Mouse (Mus musculus): ENCODE measurements at regions not wholly inside any gene's neighbourhood (a gene's known extent, or its start where the extent isn't known, plus 50 kb on each side); places are given as distances from the start of the nearest gene placed in this dataset.

DNA sequence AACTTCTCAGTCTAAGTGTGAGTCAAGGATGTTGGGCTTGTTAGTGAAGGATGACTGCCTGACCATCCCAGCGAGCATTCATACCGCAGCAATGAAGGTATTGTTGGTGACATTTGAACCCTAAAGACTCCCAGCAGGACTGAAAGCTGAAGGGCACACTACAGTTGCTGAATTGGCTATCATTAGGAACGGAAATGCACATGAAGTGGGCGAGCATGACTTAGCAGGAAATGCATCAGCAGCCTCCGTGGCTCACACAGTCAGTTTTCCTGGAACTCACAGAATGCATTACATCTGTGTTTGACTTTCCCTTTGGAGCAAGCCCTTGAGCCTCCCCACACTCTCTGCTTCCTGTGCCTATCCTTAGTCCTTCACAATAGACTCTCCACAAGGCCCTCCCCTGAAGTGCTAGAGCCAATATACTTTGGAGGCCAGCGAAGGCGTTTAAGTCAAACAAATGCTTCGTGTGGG is 63.9 kb downstream of the Tmco5 start:
- in situ Hi-C loops (cut with MboI; ENCODE audit: low pct_unique_long_range_greater_than_20kb in 1 of 2, low sequenced_read_pairs in 2 of 2, unreplicated experiment in 1 of 2) = no loop called here

DNA sequence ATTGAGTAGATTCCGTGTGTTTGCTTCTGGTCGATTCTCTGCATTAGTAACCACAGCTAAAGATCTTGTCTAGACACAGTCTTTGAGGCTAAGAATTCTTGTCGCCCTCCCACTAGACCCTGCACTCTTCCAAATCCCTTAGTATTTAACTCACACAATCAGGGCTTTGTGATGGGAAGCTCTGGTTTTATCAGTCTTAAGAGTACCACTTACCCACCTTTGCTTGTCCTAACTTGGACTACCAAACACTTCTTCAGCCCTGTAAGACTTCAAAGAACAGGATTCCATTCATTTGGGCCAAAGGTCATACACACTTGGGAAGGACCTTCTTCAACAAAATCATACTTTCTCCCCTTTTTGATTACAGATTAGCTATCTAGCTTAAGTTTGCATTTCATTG is 70.0 kb downstream of the Tmco5 start:
- in situ Hi-C loops (cut with MboI; ENCODE audit: low pct_unique_long_range_greater_than_20kb in 1 of 2, low sequenced_read_pairs in 2 of 2, unreplicated experiment in 1 of 2) = no loop called here

DNA sequence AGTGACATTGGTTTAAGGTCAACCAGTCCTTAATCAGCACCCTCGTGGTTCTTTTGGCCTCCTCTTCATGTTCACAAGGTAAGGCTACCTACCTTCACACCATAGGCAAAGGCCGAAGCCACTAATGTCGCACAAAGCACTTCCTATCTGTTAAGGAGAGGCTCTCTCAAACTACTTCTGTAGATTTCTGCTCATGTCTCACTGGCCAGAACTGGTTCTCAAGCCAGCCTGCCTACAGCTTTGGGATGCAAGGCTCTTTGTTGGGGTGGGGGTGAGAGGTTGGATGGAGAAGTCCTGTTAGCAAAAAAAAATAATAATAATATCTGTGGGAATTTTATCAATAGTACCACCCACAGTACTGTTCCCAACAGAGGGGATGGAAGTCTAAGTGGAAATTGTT is 71.2 kb downstream of the Tmco5 start:
- in situ Hi-C loops (cut with MboI; ENCODE audit: low pct_unique_long_range_greater_than_20kb in 1 of 2, low sequenced_read_pairs in 2 of 2, unreplicated experiment in 1 of 2) = no loop called here

DNA sequence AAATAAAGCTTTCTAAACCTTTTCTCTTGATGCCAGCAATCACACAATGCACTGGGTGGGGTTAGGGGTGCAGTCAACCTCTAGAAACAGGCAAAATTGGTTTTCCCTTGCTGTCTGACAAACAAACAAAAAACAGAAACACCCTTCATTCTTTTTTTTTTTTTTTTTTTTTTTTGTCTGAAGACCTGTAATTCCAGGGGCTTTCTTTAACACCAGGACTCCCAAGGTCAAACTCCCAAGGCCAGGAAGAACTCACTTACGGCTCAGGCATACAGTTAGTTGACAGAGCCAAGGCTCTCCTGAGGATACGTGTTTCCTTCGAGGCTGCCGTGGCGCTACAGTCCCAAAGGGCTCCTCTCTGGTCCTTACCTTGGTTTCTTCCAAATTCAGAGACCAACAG is 71.7 kb downstream of the Tmco5 start:
- in situ Hi-C loops (cut with MboI; ENCODE audit: low pct_unique_long_range_greater_than_20kb in 1 of 2, low sequenced_read_pairs in 2 of 2, unreplicated experiment in 1 of 2) = no loop called here

DNA sequence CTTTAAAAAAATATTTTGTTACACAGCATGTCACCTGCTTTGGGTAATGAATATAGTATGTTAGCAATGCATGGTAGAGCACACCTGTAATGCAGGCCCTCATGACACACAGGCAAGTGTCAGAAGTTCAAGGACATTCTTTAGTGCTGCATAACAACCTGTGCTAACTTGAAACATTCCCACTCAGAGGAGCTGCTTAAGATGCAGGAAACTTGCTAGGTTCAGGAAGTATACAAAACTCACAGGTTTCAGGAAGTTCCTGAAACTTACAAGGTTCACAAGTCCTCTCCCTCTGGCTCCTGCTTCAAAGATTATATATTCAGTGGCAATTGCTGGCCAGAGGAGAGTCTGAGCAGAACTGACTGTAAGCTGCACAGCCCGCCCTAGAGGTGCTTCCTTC is 73.0 kb downstream of the Tmco5 start:
- in situ Hi-C loops (cut with MboI; ENCODE audit: low pct_unique_long_range_greater_than_20kb in 1 of 2, low sequenced_read_pairs in 2 of 2, unreplicated experiment in 1 of 2) = no loop called here

DNA sequence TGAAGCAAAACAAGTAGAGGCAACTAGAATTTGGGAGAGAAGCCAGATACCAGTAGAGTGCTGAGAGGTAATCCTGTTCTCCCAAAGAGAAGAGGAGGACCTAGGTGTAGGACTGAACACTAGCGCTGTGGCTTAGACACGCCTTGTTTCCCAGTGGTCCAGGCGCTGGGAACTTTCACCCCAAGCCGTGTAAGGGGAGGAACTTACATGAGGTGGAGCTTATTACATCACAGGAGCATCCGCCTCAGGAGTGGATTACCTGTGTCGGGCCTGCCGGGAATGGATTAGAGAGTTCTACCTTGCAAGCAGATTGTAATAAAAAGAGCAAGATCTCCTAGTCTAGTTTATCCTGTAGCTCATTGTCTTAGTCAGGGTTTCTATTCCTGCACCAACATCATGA is 75.8 kb downstream of the Tmco5 start:
- in situ Hi-C loops (cut with MboI; ENCODE audit: low pct_unique_long_range_greater_than_20kb in 1 of 2, low sequenced_read_pairs in 2 of 2, unreplicated experiment in 1 of 2) = no loop called here

DNA sequence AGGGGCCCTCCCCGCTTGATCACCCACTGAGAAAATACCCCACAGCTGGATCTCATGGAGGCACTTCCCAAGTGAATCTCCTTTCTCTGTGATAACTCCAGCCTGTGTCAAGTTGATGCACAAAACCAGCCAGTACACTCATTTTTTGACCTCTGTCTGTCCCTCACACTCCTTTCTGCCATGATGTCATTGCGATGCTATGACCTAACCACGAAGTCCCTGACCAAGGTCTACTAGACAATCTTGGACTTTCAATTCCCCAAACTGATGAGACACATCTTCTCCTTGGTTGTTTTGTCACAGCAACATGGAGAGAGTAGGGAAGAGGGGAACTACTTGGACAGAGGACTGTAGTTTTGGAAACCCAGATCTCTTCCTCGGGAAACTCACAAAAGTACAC is 76.4 kb downstream of the Tmco5 start:
- in situ Hi-C loops (cut with MboI; ENCODE audit: low pct_unique_long_range_greater_than_20kb in 1 of 2, low sequenced_read_pairs in 2 of 2, unreplicated experiment in 1 of 2) = no loop called here

DNA sequence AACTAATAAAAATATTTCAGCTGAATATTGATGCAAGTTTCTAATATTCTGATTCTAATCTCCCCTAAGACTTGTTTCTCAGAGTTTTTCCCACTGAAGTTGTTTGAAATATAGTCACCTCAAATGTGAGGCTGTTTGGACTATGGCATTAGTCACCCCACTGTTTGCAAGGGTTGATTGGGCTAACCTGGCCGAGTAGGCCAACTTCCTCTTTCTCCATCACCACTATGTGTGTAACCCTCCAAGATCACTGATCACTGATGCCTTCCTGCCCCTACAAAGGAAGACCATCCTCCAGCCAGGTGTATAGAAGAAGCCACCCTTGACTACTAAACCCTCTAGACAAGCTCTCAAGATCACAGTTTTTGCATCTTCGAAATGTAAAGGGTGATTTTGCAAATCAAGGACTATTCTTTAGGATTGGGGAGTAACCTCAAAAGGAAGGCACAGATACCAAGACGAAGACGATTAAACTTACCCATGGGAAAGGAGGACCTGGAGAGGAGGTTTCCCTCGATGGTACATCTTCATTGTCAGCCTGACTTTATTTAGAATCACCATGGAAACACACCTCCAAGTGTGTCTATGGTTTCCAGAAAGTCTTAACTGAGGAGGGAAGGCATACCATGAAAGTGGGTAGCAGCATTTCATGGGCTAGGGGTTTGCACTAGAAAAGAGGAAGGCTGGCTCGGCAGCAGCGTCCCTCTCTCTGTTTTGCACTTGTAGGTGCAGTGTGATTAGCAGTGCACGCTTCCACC is 84.8 kb downstream of the Tmco5 start:
- in situ Hi-C loops (cut with MboI; ENCODE audit: low pct_unique_long_range_greater_than_20kb in 1 of 2, low sequenced_read_pairs in 2 of 2, unreplicated experiment in 1 of 2) = no loop called here

DNA sequence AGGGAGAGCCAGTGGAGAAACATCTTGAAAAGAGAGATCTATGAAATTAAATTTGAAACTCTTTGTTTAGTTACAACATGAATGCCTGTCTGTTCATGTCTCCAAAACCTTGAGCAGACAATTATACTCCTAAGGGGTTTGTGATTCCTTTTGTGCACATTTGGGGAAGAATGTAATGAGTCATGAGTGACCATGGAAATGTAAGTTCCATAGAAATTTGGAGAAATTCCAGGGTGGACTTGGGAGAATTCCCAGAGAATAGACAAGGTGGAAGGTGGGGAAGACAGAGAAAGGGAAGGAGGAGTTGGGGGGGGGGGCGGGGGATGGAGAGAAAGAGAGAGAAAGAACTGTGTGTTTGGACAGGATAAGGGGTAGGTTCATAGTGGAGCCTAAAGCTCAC is 87.8 kb downstream of the Tmco5 start:
- in situ Hi-C loops (cut with MboI; ENCODE audit: low pct_unique_long_range_greater_than_20kb in 1 of 2, low sequenced_read_pairs in 2 of 2, unreplicated experiment in 1 of 2) = no loop called here

DNA sequence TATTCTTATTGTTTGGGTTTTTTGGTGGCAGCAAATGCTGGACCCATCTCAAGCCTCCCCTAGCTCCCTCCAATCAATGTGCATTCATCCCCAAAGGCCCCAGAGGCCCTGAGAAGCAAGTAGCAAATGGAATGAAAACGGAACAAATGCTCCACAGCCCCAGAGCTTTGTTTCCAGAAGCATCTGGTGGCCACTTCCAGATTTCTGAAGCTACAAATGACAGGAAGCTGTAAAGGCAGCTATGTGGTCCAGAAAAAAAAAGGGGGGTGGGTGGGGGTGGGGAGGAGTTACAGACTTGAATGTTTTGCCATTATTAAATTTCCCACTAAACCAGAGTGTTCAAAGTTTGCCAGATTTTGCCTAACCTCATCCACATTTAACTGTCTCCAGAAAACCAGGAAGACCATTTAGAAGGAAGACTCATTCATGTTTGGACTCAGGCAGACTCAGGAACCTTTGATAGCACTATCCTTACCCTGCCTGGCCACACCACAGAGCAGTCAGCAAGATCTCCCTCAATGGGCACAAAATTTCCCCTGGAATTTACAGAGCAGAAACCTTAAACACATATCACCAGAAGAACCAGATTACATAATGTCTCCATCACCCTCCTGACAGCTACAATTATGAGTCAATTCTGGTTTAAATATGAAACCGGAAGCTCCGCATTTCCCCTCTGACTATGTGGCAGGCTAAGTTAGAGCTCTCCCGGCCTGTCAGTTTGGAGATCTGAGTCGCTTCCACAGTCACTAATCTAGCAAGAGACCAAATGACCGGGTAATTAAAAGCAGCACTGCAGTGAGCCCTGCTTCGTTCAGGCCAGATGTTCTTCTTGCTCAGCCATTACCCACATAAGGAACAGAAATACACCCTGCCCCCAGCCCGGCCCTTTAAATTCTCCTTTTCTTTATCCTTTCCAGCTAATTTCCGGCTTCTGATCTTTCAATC is 93.4 kb downstream of the Tmco5 start:
- in situ Hi-C loops (cut with MboI; ENCODE audit: low pct_unique_long_range_greater_than_20kb in 1 of 2, low sequenced_read_pairs in 2 of 2, unreplicated experiment in 1 of 2) = loop anchor here in 1 of 2 experiments (10.0 kb wide), 1 partner anchor 143 kb away; no protein-coding TSS in a partner anchor

DNA sequence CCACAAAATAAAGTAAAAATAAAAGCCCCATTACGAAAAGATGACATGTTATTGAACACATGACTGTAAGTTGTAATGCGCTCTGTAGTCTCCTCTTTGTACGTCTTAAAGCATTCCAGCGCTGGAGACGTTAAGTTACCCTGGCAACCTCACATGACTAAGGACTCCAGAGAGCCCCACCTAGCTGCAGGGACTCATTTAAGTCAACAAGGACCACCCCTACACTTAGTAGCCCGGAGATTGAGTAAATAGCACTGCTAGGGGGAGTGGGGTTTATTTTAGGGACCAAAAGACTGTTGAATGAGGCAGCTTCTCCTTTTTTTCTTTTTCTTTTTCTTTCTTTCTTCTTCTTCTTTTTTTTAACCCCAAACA is 94.1 kb downstream of the Tmco5 start:
- in situ Hi-C loops (cut with MboI; ENCODE audit: low pct_unique_long_range_greater_than_20kb in 1 of 2, low sequenced_read_pairs in 2 of 2, unreplicated experiment in 1 of 2) = loop anchor here in 1 of 2 experiments (10.0 kb wide), 1 partner anchor 142 kb away; no protein-coding TSS in a partner anchor

DNA sequence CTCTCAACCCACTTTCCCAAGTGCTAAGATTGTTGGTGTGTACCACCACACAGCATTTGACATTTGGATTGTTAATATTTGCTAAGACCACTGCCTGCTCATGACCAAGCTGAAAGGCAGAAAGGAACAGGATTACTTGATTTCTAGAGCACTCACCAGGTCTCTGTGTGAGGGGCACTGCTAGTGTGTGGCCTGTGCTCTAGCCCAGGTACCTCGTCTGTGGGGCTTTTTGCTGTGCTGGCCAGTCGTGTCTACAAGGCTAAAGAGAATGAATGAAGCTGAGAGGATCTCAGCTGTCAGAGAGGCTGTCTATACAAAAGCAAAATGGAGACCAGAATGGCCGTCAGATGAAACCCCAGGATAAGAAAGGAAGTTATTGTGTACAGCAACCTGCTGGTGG is 95.0 kb downstream of the Tmco5 start:
- in situ Hi-C loops (cut with MboI; ENCODE audit: low pct_unique_long_range_greater_than_20kb in 1 of 2, low sequenced_read_pairs in 2 of 2, unreplicated experiment in 1 of 2) = loop anchor here in 1 of 2 experiments (10.0 kb wide), 1 partner anchor 141 kb away; no protein-coding TSS in a partner anchor

DNA sequence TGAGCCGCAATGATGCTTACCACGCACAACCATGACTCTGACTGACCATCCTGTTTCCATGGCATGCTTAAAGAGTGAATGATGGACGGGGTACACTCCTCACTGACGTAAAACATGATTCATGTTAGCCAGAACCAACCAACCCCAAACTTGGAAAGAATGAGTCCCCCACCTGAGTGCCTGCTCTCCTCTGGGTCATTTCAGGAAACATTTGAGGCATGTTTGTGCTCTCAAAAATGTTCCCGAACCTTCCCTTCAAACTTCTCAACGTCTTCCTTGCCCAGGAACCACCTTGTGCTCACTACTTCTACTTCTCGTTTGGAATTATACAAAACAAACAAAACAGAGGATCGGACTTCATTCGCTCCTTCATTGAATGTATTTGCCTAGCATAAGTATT is 95.7 kb downstream of the Tmco5 start:
- in situ Hi-C loops (cut with MboI; ENCODE audit: low pct_unique_long_range_greater_than_20kb in 1 of 2, low sequenced_read_pairs in 2 of 2, unreplicated experiment in 1 of 2) = loop anchor here in 1 of 2 experiments (10.0 kb wide), 1 partner anchor 141 kb away; no protein-coding TSS in a partner anchor

DNA sequence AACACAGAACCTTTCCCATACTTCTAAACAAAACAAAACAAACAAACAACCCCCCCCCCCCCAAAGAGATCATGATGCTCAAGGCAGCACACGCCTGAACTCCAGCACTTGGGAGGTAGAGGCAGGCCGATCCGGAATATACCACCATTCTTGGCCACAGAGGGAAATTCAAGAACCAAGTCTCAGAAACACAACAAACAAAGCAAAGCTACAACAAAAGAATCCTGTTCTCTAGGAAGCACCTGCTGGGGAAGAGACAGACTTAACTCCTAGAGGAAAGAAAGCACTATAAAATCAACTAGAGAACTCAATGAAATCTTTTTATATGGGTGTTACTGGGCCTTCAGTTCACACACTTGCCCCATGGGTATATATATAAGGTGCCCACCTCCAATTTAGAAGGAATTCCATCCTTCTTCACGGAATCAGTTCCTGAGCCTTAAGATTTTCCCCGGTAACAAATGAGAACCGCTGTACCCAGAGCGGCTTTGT is 96.1 kb downstream of the Tmco5 start:
- in situ Hi-C loops (cut with MboI; ENCODE audit: low pct_unique_long_range_greater_than_20kb in 1 of 2, low sequenced_read_pairs in 2 of 2, unreplicated experiment in 1 of 2) = loop anchor here in 1 of 2 experiments (10.0 kb wide), 1 partner anchor 140 kb away; no protein-coding TSS in a partner anchor

DNA sequence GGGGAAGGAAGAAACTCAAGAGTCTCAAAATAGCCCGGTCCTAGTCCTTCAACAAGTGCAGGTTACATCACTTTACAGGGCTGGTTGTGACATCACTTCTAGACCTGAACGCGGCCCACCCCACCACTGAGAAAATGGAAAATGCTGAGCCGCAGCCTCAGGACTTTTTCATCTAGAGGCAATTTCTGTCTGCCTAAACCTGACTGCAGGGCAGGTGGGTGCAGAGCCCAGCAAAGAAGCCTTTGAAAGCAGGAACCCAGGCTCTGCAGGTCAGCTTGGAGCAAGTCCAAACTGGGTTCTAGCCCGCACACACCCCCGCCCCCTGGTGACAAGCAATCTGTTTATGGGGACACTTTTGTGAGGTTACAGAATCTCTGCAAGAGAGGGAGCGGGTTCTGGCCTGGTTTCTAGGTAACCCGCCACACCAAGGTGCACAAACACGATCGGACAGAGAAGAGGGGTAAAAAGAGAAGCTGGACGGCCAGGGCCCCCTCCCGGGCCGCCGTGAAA is 96.7 kb downstream of the Tmco5 start:
- in situ Hi-C loops (cut with MboI; ENCODE audit: low pct_unique_long_range_greater_than_20kb in 1 of 2, low sequenced_read_pairs in 2 of 2, unreplicated experiment in 1 of 2) = loop anchor here in 1 of 2 experiments (10.0 kb wide), 1 partner anchor 140 kb away; no protein-coding TSS in a partner anchor

DNA sequence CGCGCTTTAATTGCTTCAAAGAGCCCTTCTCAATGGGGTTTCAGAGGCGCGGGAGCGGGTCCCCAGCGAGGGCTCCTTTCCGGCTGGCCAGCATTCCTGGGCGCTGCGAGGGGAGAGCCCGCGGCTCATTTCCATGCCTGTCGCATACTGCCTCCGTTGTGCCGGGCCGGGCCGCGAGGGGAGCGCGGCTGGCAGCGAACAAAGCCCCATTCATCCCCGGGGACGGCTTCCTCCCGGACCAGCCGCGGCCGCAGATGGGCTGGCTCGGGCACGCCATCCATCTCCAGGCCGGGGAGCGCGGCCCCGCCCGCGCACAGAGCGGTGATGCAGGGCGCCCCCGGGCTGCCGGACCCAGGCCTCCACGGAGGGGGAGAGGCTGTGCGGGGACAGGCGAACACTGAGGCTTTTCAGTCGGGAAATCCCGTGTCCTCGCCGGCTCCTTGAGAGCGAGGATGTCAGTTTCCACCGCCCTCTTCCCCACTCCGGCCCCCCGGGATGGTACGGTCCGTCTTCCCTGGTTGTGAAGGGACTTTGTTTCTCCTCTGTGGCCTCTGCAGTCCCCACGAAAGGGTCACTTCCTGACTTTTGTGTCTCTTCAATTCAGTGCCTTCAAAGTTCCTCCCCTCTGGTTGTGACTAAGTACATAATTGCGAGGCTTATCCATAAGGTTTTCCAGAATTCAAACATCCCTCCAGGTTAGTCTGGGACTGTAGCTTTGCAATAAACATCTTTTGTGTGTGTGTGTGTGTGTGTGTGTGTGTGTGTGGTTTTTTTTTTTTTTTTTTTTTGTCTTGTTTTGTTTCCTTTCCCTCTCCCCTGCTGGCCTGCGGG is 97.3 kb downstream of the Tmco5 start:
- in situ Hi-C loops (cut with MboI; ENCODE audit: low pct_unique_long_range_greater_than_20kb in 1 of 2, low sequenced_read_pairs in 2 of 2, unreplicated experiment in 1 of 2) = loop anchor here in 1 of 2 experiments (10.0 kb wide), 1 partner anchor 139 kb away; no protein-coding TSS in a partner anchor

DNA sequence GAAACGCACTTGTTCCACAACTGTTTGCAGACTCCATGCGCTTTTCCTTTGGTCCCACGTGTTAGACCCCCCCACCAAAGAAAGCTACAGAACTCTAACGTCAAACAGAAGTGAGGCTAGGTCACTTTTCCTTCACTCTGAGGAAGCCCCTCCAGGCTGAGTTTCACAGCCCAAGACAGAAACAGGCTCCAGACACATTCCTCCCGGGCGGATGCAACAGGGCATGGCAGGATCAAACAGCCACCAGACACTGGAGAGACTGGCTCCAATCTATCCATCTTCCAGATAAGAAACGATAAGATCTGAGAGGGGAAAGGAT is 97.9 kb downstream of the Tmco5 start:
- in situ Hi-C loops (cut with MboI; ENCODE audit: low pct_unique_long_range_greater_than_20kb in 1 of 2, low sequenced_read_pairs in 2 of 2, unreplicated experiment in 1 of 2) = loop anchor here in 1 of 2 experiments (10.0 kb wide), 1 partner anchor 138 kb away; no protein-coding TSS in a partner anchor

DNA sequence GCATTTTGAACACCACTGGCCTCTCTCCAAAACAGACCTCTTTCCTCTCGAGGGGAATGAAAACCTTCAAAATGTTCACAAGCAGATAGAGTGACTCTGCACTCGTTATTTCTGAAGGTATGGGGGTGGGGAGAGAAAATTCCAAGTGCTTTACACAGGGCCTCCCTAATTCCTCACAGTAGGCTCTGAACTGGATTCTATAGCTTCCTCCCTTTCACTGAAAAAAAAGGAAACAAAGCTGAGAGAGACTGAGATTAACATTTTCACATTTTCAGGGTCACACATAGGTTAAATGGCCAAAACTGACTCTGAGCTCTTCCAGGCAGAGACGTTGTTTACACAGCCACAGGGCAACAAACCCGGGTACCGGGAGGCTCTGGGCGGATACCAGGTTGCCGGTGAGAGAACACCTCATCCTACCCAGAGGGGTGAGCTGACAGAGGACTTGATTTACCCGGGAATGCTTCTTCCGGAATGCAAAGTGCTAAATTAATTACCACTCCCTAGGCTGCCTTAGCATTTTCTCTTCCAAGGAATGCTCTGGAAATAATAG is 98.5 kb downstream of the Tmco5 start:
- in situ Hi-C loops (cut with MboI; ENCODE audit: low pct_unique_long_range_greater_than_20kb in 1 of 2, low sequenced_read_pairs in 2 of 2, unreplicated experiment in 1 of 2) = loop anchor here in 1 of 2 experiments (10.0 kb wide), 1 partner anchor 138 kb away; no protein-coding TSS in a partner anchor

All from mouse embryonic stem cell (cell line).